Mouse (Mus musculus) CH12.LX (cell line): Measurements from ENCODE around the gene Gm26558. TPM values are rescaled to one million over a fixed set of nuclear protein-coding genes. Genes with fewer than 3 reads are reported as not detected.
A peak's percentile ranks its signal among the peaks of the same experiment; 100 is the strongest.

Experiments used
- DNase-seq: peaks from one replicate; pipeline ENCODE4 v3.0.0-alpha.2; 2013; ENCODE audit errors: extremely low read depth
- H3K27ac ChIP-seq: 2 replicates; pipeline ENCODE4 v1.5.1; 2012; ENCODE audit warnings: low read depth, mild to moderate bottlenecking, control low read depth, moderate library complexity; ENCODE audit not compliant: insufficient read depth
- H3K27me3 ChIP-seq: replicated peaks from 2 replicates; pipeline ENCODE3; 2012; ENCODE audit warnings: inconsistent platforms
- H3K36me3 ChIP-seq, 2 experiments: replicated peaks in 1 of 2; 2 replicates each; pipeline versions ENCODE3 to v1.6.1; 2012; ENCODE audit warnings: inconsistent platforms in 1 of 2, low read length in 1 of 2, mild to moderate bottlenecking in 1 of 2, mixed read lengths in 1 of 2, moderate library complexity in 1 of 2; ENCODE audit not compliant: control insufficient read depth in 1 of 2, insufficient read depth in 1 of 2
- H3K4me1 ChIP-seq, 2 experiments: 2 replicates each; pipeline ENCODE4 v1.6.1; 2012; ENCODE audit warnings: inconsistent platforms in 1 of 2, moderate library complexity in 1 of 2; ENCODE audit not compliant: insufficient read depth in 2 of 2, control insufficient read depth in 1 of 2
- H3K4me2 ChIP-seq: 2 replicates; pipeline ENCODE4 v1.6.1; 2012; ENCODE audit warnings: low read depth, mild to moderate bottlenecking, control low read depth; ENCODE audit not compliant: poor library complexity, insufficient read depth, severe bottlenecking
- H3K4me3 ChIP-seq, 3 experiments: fragments of 150-350 bp in 1 of 3; sonication (generic) in 1 of 3; replicated peaks in 1 of 3; 2 replicates each; pipeline versions ENCODE3 to v1.5.1; 2011 to 2012; ENCODE audit warnings: low read depth in 2 of 3, low read length in 2 of 3, mild to moderate bottlenecking in 2 of 3, moderate library complexity in 2 of 3, control low read depth in 1 of 3, improper control_type of control experiment in 1 of 3, inconsistent platforms in 1 of 3, mixed read lengths in 1 of 3; ENCODE audit not compliant: poor library complexity in 1 of 3
- H3K79me2 ChIP-seq: replicated peaks from 2 replicates; pipeline ENCODE4 v1.6.1; 2012; ENCODE audit warnings: mild to moderate bottlenecking, moderate library complexity; ENCODE audit not compliant: control insufficient read depth, poor library complexity, insufficient read depth, severe bottlenecking; ENCODE audit errors: extremely low read depth
- H3K9ac ChIP-seq: 2 replicates; pipeline ENCODE4 v1.6.1; 2012; ENCODE audit warnings: low read depth, mild to moderate bottlenecking, control low read depth, moderate library complexity; ENCODE audit not compliant: insufficient read depth
- H3K9me3 ChIP-seq: replicated peaks from 2 replicates; pipeline ENCODE3; 2012; ENCODE audit warnings: low read length, inconsistent platforms, mixed read lengths
- BHLHE40 ChIP-seq: IDR thresholded peaks from 2 replicates; pipeline ENCODE4 v1.6.1; 2011; ENCODE audit warnings: mild to moderate bottlenecking, low read depth, low read length, improper control_type of control experiment
- CHD1 ChIP-seq: IDR thresholded peaks from 2 replicates; pipeline ENCODE4 v1.6.1; 2012; ENCODE audit warnings: low read depth, low read length, improper control_type of control experiment, inconsistent platforms
- E2F4 ChIP-seq: IDR thresholded peaks from 2 replicates; pipeline ENCODE4 v1.6.1; 2011; ENCODE audit warnings: low read depth, low read length, improper control_type of control experiment; ENCODE audit not compliant: insufficient replicate concordance
- EP300 ChIP-seq: IDR thresholded peaks from 2 replicates; pipeline ENCODE4 v1.6.1; 2011; ENCODE audit warnings: low read length, improper control_type of control experiment
- IRF4 ChIP-seq: IDR thresholded peaks from 2 replicates; pipeline ENCODE4 v1.6.1; 2014; ENCODE audit warnings: low read depth, mild to moderate bottlenecking, inconsistent platforms, low read length, improper control_type of control experiment
- JUND ChIP-seq: conservative IDR thresholded peaks from 2 replicates; pipeline ENCODE4 v1.6.1; 2011; ENCODE audit warnings: low read depth, low read length, improper control_type of control experiment
- PAX5 ChIP-seq: IDR thresholded peaks from 2 replicates; pipeline ENCODE4 v1.6.1; 2012; ENCODE audit warnings: low read length, inconsistent platforms, mixed read lengths
- POLR2AphosphoS2 ChIP-seq: IDR thresholded peaks from 2 replicates; pipeline ENCODE4 v1.6.1; 2011; ENCODE audit warnings: low read depth, low read length, improper control_type of control experiment
- TCF12 ChIP-seq: IDR thresholded peaks from 2 replicates; pipeline ENCODE4 v1.6.1; 2014; ENCODE audit warnings: low read depth, mild to moderate bottlenecking, inconsistent platforms, low read length, improper control_type of control experiment
- dilution Hi-C: fragments of 300-500 bp; cut with MboI; formaldehyde crosslinking; loops from 2 replicates; pipeline ENCODE4 v1.14.3; 2020; ENCODE audit warnings: low sequenced_read_pairs; ENCODE audit not compliant: extremely low pct_unique_long_range_greater_than_20kb, extremely low pct_ligation_motif_present
- in situ Hi-C: fragments of 300-500 bp; cut with MboI; formaldehyde crosslinking; loops from 3 replicates; pipeline ENCODE4 v1.14.3; 2019; ENCODE audit warnings: low sequenced_read_pairs, low pct_ligation_motif_present, low pct_unique_long_range_greater_than_20kb, mixed read lengths
- polyA plus RNA-seq: library from polyadenylated mRNA; unstranded; fragments of >175 nt; gene quantifications from 2 replicates; pipeline ENCODE4 v1.2.1, GENCODE M21; 2012; ENCODE audit warnings: low read depth; ENCODE audit not compliant: insufficient read length
- total RNA-seq, 2 experiments: library from RNA; depleted of rRNA; stranded (reverse); fragments of 300-350 nt in 1 of 2; fragments of >200 nt in 1 of 2; gene quantifications; 2 replicates each; pipeline ENCODE4 v1.2.3; 2012 to 2014

The Gm26558 gene
- total RNA-seq (2012; rRNA removed) (0.63 and 0.64 TPM in 2 replicates), total RNA-seq (2014; rRNA removed) (not detected in 2 replicates), polyA plus RNA-seq (0.33 TPM in 1 of 2 replicates, not detected in the other)

DNA sequence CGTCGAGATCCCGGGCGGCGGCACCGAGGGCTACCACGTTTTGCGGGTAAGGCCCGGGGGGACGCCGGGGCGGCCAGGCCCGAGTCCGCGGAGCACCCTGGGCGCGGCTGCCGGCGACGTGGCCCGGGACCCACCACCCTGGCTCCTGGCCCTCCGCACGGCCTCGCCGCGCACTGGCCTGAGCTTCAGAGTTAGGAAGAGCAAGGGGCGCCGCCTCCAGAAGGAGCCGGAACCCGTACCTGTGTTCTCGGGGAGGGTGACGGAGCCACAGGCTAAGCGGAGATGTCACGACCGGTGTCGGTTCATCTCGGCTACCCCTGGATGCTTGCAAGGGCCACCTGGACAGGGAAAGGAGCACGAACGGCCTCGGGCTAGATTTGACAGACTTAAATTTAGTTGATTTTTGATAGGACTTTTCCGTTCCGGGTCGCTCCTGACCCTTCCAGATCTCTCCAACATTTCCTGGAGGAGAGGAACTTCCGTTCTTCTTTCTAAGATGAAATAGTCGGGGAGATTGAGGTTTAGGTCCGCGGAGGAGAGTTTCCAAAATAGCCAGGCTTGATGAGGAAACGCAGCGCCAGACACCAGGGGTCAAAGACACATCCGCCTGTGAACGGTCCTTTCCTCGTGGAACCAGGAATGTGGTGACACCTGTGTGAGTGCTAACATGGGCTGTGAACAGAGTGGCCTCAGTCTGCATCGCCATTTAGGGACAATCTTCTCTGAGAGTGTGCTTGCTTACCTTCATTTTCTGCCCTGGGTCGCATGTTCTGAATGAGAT is at the start of gene Gm26558:
Gene Gm26558, minus strand, starts transcription at position 394 of the 781 bp plus-strand sequence.
- H3K4me1 ChIP-seq = peaks cover 8 to 46% of the 10 kb centered on the region in 2 experiments; a peak in 3 of 4 replicates
- in situ Hi-C loops = no loop called here

DNA sequence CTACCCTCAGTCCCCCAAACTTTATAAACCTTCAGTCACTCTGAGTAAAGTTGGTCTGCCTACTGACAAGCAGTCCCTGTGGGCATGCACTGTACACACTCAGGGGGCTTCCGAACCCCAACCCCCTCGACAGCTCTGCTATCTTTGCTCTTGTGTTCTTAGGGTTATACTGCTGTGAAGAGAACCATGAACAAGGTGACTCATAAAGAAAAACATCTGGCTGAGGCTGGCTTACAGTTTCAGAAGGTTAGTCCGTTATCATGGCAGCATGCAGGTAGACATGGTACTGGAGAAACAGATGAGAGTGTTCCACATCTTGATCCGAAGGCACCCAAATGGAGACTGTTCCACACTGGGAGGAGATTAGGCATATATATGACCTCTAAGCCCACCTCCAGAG is 49.0 kb upstream of the Gm26558 start:
- Histone ChIP-seq H3K79me2 (no peaks in the 10 kb centered on the region), H3K4me2 (no peak overlapping the region), H3K9me3 (no peaks in the 10 kb centered on the region), H3K27ac (no peak overlapping the region), H3K4me1 (peaks cover 4 to 14% of the 10 kb centered on the region in 2 experiments; a peak in 2 of 4 replicates), H3K36me3 (peaks cover 28 to 59% of the 10 kb centered on the region in 2 experiments), H3K9ac (no peak overlapping the region), H3K27me3 (no peaks in the 10 kb centered on the region), H3K4me3 (no peak overlapping the region)
- dilution Hi-C loops = no loop called here
- in situ Hi-C loops = loop anchor here (25.0 kb wide), 2 partner anchors 101 to 326 kb away; no protein-coding TSS in a partner anchor
- TF ChIP-seq IRF4 = peak; percentile 63
- 0 out of 2 replicates have a peak, but pooled peaks have one; percentile 52 for TF ChIP-seq JUND
- peak; percentile 51 for TF ChIP-seq EP300
- 0 out of 2 replicates have a peak, but pooled peaks have one; percentile 32 for TF ChIP-seq TCF12
- TF ChIP-seq POLR2AphosphoS2 = no peak
- TF ChIP-seq BHLHE40 = no peak
- peak; percentile 27 for DNase-seq

More for the DNA sequence above, at the start of gene Gm26558:
- Histone ChIP-seq H3K4me3 (peak within 1 kb of the TSS; percentile 91 to 96 (median 94)), H3K36me3 (peaks cover 3 to 18% of the 10 kb centered on the region in 2 experiments), H3K27me3 (no peaks in the 10 kb centered on the region), H3K4me2 (peak within 1 kb of the TSS; percentile 100), H3K27ac (peak within 1 kb of the TSS; percentile 60), H3K9ac (peak within 1 kb of the TSS; percentile 88), H3K79me2 (peaks cover 48% of the 10 kb centered on the region), H3K9me3 (no peaks in the 10 kb centered on the region)
- DNase-seq = peak; percentile 23
- TF ChIP-seq CHD1 (0 out of 2 replicates have a peak, but pooled peaks have one; percentile 19), E2F4 (no peak)
- dilution Hi-C loops = no loop called here

DNA sequence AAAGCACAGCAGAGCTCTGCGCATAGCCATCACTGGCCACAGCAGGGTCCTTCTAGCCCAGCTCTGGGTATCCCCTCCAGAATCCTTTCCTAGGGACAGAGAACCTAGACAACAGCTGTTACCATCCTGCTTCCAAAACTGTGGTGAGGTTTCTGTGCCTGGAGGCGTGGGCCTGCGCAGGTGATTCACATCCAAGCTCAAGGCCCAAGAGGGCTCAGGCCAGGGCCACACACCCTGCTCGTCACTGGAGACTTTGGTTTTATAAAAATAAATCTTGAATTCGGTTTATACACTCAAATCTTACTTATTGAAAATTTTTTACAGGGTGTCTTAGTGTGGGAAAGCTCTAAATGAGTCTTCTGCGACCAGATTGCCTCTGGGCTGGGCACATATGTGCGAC is 48.3 kb upstream of the Gm26558 start:
- no peaks in the 10 kb centered on the region for H3K79me2 ChIP-seq
- no peaks in the 10 kb centered on the region for H3K9me3 ChIP-seq
- TF ChIP-seq PAX5 (no peak), IRF4 (no peak)
- H3K4me2 ChIP-seq = no peak overlapping the region
- no peak for DNase-seq
- H3K36me3 ChIP-seq = peaks cover 28 to 55% of the 10 kb centered on the region in 2 experiments
- in situ Hi-C loops = loop anchor here (25.0 kb wide), 2 partner anchors 102 to 327 kb away; no protein-coding TSS in a partner anchor
- H3K4me1 ChIP-seq = peaks cover 4 to 14% of the 10 kb centered on the region in 2 experiments; a peak in 2 of 4 replicates
- H3K4me3 ChIP-seq = no peak overlapping the region
- no peak overlapping the region for H3K27ac ChIP-seq
- no peak overlapping the region for H3K9ac ChIP-seq
- no peaks in the 10 kb centered on the region for H3K27me3 ChIP-seq
- dilution Hi-C loops = no loop called here
